Mouse (Mus musculus): ENCODE data around the gene Fam83f.

- TF ChIP-seq POLR2A (IDR thresholded peaks at IDR 0.05; ENCODE audit: borderline replicate concordance, low read depth, low read length): no peak
- no peak for TF ChIP-seq CTCF (IDR thresholded peaks at IDR 0.05; ENCODE audit: low read depth, low read length)
Measured at GRCm38 (mm10) chr15:80738244-80738643, 66.6 kb downstream of the Fam83f start.

Data from bone marrow macrophage, adult 2 months (primary cell).